Mouse (Mus musculus) embryo, embryonic 11.5 days (tissue): ENCODE data around the gene Tssc4.

Experiments used
- DNase-seq: peaks from one replicate; pipeline ENCODE4 v3.0.0-alpha.2; 2012; ENCODE audit warnings: low read depth, low spot score

Tssc4 gene

GRCm38 (mm10) chr7:143109696-143110095, 40.6 kb downstream of the Tssc4 start:
- DNase-seq, result no peak

- DNase-seq, result no peak
Measured at GRCm38 (mm10) chr7:143110803-143111202, 41.8 kb downstream of the Tssc4 start.

DNA sequence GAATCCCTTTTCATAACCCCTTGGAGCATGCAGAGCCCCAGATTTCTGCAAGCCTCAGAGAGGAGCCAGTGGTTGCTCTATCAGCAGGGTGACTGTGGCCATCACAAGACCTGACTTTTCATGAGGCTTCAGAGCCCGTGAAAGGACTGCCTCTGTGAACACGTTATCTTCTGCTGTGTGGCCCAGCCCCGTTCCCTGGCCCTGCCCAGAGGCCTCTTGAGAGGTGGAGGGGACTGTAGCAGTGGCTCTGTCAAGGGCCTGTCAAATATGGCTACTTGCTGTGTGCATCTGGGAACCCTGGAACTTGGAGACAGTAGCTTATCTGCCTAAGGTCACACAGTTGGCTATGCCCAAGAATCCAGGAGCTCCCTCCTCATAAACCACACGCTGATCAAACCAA, 42.7 kb downstream of the Tssc4 start:
- DNase-seq, result no peak

- no peak for DNase-seq
Measured at GRCm38 (mm10) chr7:143112395-143112794, 43.3 kb downstream of the Tssc4 start.

DNA sequence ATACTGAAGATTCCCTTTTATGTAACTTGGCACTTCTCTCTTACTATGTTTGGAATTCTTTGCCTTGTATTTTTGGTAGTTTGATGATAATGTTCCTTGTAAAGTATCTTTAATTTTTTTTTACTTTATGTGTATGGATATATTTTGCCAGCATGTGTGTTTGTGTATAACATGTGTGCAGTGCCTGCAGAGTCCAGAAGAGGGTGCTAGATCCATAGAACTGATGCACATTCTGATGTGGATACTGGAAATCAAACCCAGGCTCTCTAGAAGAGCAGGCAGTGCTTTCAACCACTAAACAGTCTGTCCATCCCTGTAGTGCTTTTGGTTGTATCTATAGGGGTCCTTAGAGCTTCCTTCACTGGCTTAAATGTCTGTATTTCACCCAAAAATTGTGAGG, 45.7 kb downstream of the Tssc4 start:
- no peak for DNase-seq

DNA sequence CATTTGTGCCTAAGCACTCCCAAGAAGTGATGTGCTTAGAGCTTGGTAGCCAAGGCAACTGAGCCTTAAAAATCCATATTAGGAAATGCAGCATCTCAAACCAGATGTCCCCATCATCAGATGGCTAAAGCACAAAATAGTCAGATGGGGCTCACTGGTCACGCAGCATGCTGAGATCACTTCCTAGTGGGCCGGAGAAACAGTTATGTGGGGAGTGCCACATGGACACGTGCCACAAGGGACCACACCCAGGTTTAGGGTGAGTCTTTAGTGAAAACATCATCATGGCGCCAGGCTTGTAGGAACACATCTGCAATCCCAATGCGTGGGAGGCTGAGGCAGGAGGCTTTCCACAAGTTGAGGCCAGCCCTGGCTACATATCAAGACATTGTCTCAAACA, 47.5 kb downstream of the Tssc4 start:
- no peak for DNase-seq

DNA sequence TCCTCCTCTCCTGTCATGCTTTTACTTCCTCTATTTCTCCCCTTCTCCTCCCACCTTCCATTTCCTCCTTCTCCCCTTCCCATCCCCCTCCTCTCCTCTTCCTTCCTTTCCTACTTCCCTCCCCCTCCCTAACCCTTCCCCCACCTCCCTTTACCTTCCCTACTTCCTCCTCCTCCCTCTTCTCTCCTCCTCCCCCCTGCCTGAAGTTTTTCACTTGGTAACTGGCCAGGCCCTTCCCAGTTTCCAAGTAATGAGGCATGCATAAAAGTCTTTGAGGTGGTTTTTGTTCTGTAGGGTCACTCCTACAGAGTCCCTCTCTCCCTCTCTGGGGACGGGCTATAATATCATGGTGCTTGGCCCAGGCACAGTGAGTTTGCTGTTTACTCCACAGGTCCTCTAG, 50.4 kb downstream of the Tssc4 start:
- no peak for DNase-seq

DNA sequence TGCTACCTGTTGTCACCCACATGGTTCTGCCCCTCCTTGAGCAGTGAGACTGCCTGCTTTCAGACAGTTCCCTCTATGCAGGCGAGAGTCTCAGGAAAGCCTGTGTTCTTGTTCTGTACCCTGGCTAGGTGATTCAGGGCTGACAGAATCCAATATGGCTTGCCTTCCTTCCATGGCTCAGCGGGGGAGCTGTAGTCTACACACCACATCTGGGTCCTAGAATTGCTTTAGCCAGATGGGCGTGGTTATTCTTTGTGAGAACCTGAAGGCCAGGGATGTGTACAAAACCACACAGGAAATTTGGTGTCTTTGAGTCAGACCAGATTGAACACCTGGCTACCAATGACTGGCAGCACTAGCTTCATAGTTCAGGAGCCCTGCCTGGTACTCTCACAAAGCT, 50.8 kb downstream of the Tssc4 start:
- DNase-seq, result no peak
